Mouse (Mus musculus) spleen, postnatal 10 days (tissue): Measurements from ENCODE around the gene Urod.

Experiments used
- DNase-seq, 2 experiments: peaks; one replicate each; pipeline ENCODE4 v3.0.0; 2021 to 2022; ENCODE audit warnings: low spot score in 2 of 2

Urod gene

GRCm38 (mm10) chr4:116993672-116994621 lies at the start of gene Urod:
TSS of gene Urod (minus strand) at chr4:116994413.
- peak; percentile 93 to 98 for DNase-seq

- DNase-seq = no peak
Observed at GRCm38 (mm10) chr4:117041283-117041721, 47.1 kb upstream of the Urod start.

DNA sequence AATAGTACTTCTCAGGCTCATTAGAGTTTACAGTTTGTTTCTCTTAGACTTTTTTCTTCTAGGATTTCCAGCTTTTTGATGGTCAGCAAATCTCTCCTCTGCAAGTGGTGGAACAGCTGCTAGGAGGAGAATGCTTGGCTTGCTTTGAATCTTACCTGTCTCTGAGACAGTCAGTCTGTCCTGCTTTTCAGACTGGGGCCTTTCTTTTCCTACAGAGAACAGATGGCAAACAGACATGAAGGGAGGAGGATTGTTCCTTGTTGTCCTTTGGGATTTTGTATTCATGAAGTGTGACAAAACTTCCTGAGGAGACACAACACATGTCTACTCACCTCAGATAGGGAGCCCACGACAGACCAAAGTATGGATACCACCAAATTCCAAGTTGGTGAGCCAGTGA lies 46.6 kb upstream of the Urod start:
- DNase-seq = no peak

DNA sequence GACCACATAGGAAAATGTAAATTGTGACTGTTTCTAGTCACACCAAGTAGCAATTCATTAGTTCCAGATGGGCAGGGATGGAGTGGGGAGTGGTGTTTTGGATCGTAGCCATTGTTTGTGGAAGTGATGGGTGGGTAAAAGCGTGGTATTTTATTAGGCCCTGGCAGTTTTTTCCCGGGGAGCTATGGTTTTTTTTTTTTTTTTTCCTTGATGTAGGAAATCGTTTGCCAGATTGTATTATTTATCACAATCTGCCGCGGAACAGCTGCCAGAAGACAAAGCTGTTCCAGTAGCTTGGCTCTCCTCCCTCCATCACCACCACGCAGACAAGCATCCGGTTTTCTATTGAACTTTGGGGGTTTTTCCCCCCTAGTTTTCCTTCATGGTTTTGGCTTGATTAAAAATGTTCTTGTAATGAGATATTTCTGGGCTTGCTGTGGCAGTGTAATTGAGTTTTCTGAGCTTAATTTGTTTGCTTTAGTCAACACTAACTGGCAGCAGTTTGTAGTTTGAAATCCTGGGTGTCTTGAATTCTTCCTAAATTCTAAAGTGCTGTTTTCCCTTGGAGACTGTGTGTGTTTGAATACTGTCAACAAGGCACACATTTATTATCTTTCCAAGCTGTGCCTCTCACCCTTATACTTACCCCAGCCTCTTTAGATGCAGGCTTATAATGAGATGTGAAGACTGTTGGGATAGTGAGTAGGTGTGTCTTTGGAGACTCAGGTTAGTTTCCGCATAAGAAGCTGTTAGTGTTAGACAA lies 45.9 kb upstream of the Urod start:
- DNase-seq = no peak

DNA sequence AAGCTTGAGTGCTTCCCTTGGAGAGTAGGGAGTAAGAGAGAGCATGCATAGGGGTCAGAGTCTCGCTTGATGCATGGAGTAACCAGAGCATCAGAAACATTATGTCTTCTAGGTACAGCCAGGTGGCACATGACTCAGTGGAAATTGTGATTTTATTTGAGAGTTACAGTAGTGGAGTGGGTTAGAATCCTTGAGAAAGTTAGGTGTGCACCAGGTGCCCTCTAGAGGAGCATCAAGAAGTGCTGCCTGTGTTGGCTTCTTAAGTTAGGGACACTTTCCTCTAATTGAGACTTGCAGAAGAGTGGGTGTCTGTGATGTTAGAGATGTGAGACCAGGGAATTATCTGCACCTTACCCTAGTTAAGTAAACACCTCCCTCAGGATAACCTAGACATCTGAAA lies 36.9 kb upstream of the Urod start:
- DNase-seq = no peak

GRCm38 (mm10) chr4:117023469-117023868 lies 29.3 kb upstream of the Urod start:
- no peak for DNase-seq

DNA sequence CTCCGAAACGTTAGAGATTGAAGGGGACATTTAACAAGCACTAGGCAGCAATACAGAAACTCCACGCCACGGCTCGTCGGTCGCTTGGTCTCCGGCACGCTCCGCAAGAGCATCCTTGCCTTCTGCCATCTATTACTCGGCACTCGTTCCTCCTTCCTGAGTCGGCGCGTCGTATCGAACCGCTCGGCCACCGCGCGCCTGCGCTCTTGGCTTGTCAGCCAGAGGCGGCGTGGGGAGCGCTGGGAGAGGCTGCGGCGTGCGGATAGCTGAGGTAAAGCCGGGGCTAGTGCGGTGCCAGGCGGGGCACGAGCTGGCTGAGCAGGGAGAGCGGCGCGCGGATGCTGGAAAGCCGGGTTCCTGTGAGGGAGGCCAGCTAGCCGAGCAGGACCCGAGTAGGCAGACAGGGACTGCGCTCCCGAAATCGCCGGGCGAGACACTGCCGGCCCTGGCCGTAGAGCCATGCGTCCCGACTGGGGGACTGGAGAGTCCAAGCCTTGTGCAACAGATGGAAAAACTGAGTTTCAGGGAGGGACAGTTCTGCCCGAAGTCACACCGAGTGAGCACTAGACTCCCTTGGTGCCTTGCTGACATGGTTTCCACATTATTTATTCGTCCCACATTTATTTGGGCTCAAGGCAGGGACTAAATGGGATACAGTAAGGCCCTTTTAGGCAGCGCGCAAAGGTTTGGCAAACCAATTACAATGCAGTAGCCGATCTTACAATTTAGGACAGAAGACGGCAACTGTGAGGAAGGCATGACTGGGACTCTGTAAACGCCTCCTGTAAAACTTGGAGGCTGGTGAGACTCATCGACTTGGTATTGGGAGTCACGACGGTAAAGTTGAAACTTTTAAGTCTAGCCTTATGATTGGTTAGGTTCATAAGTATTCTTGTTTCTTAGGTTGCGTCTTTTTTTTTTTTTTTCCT lies 25.3 kb upstream of the Urod start, which contains the start of gene Eif2b3:
TSS of gene Eif2b3 (plus strand) at position 197 of the 929 bp plus-strand sequence.
- DNase-seq = peak; percentile 86 to 93

- no peak for DNase-seq
Observed at GRCm38 (mm10) chr4:117018327-117018726, 24.1 kb upstream of the Urod start.

GRCm38 (mm10) chr4:117017738-117018137 lies 23.5 kb upstream of the Urod start:
- no peak for DNase-seq

GRCm38 (mm10) chr4:117014901-117015415 lies 20.7 kb upstream of the Urod start:
- no peak for DNase-seq

DNA sequence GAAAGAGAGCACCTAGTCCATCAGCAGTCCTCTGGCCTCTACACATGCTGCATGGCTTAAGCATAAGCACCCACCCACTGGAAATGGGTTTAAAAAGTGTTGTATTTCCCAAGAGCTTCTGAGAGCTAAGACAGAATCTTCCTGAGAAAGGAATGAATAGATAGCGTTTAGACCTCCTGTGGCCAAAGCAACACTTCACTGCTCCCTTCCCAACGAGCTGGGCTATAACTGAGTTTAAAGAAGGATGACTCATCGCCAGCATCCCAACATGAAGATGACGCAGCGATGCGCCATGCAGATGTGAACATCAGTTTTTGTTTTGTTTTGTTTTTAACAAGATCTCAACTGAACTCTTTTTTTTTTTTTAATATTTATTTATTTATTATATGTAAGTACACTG lies 19.4 kb upstream of the Urod start:
- no peak for DNase-seq

DNA sequence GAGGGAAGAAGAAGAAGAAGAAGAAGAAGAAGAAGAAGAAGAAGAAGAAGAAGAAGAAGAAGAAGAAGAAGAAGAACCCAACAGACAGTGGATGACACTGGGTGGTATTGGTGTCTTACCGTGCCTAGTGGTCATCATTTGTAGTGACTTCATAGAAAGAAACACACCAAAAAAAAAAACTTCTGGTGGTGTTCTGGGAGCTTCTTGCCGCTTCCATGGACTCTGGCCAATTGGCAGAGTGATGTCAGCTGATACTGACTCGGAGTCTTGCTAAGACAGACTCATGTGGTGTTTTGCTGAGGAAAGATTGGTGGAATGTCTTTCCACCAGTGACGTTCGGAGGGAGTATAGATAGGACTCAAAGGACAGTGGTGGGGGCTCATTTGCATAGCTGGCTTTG lies 16.0 kb upstream of the Urod start:
- DNase-seq = no peak

DNA sequence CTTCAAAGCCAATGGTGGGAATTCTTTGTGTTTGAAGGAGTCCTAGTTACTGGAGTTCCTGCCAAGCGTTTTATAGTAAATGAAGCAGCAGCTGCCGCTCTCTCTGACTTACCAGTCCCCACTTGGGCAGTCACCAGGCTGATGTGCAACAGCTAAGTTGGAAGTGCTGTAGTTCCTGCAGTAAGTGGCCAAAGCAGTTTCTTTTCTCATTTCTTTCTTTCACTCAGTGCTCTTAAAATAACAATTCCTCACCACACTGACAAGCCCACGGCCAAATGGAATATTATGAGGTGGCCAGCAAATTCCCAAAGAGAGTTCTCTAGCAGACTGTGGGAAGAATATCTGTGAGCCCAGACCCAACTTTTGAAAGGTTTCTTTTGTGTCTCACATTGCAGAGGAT lies 12.8 kb upstream of the Urod start:
- DNase-seq = no peak

GRCm38 (mm10) chr4:117005611-117006400 lies 11.6 kb upstream of the Urod start:
- DNase-seq = no peak

GRCm38 (mm10) chr4:117004649-117005048 lies 10.4 kb upstream of the Urod start:
- DNase-seq = peak in 1 of 2 experiments; percentile 44

DNA sequence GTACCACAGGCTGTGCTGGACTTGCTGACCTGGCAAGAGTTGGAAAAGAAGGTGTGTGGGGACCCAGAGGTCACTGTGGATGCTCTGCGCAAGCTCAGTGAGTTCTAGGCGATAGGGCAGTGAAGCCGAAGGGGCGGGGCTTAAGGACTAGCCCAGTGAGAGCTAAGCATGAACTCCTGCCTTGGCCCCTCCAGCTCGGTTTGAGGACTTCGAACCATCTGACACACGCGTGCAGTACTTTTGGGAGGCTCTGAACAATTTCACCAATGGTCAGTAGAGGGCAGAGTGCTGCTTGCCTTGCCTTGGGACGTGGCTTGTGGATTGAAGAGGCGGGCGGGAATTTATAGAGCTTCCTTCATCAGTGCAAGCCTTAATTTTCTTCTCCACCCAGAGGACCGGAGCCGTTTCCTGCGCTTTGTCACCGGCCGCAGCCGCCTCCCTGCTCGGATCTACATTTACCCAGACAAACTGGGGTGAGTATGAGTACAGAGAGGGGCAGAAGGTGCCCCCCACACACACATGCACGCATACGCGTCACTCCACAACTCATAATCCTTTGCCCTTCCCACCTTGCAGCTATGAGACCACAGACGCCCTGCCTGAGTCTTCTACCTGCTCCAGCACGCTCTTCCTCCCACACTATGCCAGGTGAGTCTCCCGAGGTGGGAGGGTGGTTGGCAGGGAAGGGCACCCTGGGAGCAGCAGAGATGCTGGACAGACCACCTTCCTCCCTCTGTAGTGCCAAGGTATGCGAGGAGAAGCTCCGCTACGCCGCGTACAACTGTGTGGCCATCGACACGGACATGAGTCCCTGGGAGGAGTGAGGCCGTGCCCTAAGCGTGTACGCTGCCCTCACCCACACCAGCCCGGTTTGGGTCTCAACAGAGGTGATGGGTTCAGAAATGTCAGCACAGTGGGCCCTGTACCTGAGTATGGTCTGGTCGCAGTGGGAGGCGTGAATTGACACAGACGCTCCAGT lies 8.6 kb upstream of the Urod start:
- peak in 1 of 2 experiments; percentile 60 for DNase-seq

- DNase-seq = no peak
Observed at GRCm38 (mm10) chr4:117001957-117002356, 7.7 kb upstream of the Urod start.

DNA sequence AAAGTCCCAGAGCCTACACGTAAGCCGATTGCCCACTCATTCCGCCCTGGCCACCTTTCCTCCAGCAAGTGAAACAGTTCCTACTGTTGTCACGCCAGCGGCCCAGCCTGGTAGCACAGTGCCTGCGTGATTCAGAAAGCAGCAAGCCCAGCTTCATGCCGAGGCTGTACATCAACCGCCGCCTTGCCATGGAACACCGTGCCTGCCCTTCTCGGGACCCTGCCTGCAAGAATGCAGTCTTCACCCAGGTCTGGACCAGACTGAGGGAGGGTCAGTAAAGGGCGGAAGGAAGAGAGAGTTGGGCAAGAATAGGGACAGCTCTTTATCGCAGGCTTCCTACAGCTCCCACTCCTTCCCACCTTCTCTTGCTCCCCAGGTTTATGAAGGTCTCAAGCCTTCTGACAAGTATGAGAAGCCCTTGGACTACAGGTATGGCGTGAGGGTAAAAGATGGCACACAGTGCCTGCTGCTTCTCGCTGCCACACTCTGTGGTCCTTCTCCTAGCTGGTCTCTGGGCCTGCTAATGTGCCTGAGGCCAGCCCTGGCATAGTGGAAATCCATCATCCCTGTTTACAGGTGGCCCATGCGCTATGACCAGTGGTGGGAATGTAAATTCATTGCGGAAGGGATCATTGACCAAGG lies 5.4 kb upstream of the Urod start:
- DNase-seq = no peak

GRCm38 (mm10) chr4:116995798-116996135 lies 1.6 kb upstream of the Urod start:
- peak; percentile 60 to 75 for DNase-seq
